Mouse (Mus musculus) left cerebral cortex, adult 18-20 months (tissue): Measurements from ENCODE around the gene Mxd3. TPM values are rescaled to one million over a fixed set of nuclear protein-coding genes. Genes with fewer than 3 reads are reported as not detected.
A peak's percentile ranks its signal among the peaks of the same experiment; 100 is the strongest.

ENCODE experiments used
- DNase-seq, 2 experiments: peaks; one replicate each; pipeline ENCODE4 v3.0.0; 2021 to 2022; ENCODE audit warnings: low spot score in 2 of 2, mixed read lengths in 1 of 2
- total RNA-seq, 2 experiments: library from RNA; stranded (reverse); gene quantifications; 2 replicates each; pipeline ENCODE4 v1.2.3; 2021

The Mxd3 gene
- total RNA-seq, 2 experiments from 2014 or later = 1.1 to 1.8 TPM

DNA sequence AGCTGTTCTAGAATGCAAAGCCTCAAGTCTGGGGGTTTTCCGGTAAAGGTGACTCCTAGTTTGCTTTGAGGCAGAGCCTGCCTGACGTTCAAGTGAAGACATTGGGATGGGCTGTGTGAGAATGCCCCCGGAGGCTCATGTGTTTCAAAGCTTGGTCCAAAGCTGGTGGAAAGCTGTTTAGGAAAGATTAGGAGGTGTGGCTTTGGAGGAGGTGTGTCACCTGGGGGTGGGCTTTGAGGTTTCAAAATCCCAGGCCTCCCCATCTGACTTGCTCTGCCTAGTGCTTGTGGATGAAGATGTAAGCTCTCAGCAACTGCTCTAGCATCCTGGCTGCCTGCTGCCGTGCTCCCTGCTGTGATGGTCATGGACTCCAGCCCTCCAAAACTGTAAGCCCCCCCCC lies 6.1 kb upstream of the Mxd3 start:
- no peak for DNase-seq

DNA sequence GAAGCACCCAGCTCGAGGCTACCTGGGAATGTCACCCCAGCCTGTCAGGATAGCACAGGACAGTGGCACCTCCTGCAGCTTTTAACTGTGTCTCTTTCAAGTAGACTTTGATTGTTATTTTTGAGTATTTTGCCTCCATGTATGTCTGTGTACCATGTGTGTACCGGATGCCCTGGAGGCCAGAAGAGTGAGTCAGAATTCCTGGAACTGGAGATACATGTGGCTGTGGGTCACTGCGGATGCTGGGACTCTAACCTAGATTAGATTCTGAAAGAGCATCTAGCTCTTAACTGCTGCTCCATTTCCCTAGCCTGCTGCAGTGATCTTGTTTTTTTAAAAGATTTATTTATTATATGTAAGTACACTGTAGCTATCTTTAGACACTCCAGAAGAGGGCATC lies 2.7 kb upstream of the Mxd3 start:
- DNase-seq = no peak

DNA sequence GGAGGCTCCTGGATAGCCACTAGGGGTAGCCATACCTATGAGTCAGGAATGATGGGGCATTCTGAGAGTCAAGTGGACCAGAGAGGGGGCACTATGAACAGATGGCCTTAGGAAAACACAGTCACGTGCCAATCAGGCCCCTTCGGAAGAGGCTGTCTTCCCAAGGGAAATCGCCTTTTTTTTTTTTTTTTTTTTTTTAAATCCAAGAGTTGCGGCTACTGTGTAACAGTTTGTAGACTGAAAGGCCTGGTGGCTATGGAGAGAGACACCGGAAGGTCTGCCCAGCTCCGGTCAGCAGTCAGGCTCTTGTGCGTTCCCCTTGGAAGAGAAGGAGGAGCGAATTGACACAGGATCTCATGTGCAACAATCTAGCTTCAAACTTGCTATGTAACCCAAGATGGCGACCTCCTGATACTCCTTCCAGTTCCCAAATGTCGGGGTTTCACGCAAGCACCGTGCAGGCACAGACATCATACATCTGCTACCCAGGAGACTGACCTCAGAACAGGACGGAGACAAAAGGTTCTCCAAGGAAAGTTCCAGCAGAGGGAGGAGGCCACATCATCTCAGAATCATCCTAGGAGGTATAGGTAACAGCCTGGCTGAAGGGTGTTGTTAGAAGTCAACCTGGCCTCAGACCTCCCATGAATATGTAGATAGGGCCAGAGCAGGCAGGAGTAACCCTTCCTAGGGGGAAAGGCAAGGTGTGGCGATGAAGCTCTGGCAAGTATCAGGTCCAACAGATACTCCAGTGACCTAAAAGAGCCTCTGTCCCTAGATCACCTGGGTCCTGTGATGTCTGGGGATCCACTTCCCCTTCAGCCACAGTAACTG lies 1.2 kb upstream of the Mxd3 start:
- DNase-seq = no peak

DNA sequence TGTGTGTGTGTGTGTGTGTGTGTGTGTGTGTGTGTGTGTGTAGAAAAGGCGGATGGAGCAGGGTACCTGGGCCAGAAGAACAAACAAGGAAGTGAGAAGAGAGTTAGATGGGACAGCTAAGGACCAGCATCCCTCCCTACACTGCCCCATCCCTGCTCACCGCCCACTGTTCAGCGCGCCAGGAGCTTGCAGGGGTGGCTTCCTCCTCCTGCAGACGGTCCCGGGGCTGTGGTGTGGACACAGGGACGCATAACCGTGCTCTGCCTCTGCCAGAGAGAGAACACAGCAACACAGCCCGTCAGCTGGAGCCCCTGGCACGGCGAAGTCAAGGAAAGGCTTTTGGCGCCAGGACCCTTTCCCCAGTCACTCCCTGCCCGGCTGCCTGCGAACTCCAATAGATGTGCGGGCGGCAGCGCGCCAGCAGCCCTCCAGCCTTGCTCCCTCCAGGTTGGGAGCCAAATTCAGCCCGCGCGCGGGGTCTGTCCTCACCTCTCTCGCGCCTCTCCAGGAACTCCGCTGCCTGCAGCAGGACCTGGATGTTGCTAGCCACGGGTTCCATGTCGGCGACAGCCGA lies 427 bp downstream of the Mxd3 start:
- no peak for DNase-seq

DNA sequence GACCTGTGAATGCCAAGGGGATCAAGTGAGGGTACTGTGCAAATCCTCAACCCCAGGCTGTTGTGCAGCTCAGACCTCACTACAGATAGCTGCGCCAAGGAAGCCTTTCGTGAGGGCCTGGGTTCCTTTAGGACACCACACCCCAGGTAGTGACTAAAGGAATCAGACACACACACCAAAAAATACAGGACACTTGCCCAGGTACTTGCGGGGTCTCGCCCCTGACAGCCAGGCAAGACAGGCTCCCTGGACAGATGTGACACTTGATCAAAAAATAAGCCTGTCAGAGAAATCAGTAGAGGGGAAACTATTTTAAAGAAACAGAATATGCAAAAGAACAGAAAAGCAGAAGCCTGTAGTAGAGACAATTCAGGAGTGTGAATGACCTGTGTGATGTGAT lies 982 bp downstream of the Mxd3 start:
- no peak for DNase-seq

DNA sequence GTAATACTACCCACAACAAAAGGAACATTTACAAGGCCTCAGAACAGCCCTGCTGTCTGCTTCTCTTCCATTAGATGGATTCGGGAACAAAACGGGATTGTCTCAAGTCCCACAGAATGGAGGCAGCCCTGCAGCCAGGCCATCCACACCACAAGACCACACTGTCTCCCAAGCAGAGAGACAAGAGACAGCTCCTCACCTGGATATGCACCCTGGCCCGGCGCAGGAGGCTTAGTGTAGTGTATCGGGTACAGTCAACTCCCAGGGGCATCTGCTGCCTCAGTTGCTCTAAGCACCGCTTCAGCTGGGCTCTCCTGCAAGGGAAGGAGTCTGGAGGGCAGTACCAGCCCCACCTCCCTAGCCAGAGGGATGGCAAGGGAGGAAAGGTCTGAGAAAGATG lies 1.5 kb downstream of the Mxd3 start:
- no peak for DNase-seq

DNA sequence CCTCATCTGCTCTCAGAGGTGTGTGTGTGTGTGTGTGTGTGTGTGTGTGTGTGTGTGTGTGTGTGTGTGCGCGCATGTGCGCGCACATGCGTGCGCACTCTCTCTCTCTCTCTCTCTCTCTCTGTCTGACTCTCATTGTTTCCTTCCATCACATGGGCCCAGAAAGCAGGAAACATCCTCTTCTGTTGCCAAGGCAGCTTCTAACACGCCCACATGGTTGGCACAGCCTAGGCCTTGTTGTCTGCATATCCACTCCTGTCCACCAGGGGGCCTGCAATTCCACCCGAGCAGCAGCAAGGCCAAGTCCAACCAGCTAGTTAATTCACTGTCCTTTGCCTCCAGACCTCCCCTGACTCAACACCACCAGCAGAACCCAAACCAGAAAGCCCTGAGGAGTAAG lies 2.0 kb downstream of the Mxd3 start:
- peak; percentile 92 to 94 for DNase-seq

DNA sequence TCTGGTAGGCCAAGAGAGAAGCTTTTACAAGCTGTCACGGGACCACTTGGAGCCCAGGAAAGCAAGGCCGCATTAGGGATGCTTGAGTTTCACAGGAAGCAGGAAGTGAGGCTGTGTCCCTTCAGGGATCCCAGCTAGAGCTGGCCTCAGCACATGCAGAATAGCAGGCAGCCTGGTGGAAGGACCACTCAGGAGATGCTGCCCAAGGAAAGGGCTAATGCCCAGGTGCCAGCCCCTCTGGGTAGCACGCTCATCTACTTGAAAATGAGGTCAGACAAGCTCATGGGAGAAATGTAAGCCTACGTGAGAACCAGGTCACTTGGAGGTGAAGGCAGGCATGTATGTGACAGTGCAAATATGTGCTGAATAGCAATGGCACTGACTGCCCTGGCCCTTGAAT lies 2.5 kb downstream of the Mxd3 start:
- DNase-seq = no peak

DNA sequence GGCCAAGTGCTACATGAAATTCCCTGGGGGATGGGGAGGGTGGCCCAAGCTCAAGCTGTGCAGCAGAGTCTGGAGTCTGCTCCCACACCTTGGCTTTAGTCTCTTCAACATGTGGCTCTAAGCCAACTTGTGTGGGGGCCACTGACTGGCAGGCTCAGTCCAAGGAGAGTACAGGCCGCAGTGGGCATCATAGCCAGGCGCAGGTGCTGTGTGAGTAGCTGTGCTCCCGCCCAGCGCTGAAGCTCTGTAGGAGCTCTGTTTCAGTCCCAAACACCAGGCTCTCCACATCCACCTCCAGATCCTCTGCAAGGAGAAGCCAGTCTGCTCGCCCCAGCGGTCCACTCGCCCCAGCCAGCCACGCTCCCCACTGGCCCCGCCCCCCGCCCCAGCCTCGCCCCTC lies 4.0 kb downstream of the Mxd3 start:
- DNase-seq = peak in 1 of 2 experiments; percentile 63

DNA sequence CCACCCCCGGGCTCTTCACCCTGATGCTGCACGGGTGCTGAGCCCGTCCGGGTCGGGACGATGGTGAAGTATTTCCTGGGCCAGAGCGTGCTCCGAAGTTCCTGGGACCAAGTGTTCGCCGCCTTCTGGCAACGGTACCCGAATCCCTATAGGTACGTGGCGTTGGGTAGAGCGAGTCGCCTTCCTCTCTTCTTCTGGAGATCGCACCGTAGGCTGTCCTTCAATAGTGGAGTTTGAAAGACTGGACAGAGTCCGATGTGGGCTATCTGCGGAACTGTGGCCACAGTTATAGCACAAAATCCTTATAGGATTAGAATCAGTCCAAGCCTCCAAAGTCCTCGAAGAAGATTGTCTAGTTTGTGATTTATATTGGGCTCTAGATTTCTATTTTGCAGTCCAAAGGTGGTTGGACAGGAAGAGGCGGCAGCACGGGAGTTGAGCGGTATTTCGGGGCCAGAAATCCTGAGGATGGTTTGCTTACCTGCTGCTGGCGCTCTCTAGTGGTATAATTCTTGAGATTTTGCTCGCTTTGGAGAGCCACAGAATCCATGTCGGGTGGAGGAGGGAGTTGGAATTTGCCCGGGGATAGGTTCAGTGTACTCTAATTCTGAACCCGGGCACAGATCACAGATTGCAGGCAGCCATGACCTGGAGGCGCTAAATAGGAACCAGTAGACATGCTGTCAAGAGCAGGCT lies 7.3 kb downstream of the Mxd3 start:
- DNase-seq = peak; percentile 28 to 45

DNA sequence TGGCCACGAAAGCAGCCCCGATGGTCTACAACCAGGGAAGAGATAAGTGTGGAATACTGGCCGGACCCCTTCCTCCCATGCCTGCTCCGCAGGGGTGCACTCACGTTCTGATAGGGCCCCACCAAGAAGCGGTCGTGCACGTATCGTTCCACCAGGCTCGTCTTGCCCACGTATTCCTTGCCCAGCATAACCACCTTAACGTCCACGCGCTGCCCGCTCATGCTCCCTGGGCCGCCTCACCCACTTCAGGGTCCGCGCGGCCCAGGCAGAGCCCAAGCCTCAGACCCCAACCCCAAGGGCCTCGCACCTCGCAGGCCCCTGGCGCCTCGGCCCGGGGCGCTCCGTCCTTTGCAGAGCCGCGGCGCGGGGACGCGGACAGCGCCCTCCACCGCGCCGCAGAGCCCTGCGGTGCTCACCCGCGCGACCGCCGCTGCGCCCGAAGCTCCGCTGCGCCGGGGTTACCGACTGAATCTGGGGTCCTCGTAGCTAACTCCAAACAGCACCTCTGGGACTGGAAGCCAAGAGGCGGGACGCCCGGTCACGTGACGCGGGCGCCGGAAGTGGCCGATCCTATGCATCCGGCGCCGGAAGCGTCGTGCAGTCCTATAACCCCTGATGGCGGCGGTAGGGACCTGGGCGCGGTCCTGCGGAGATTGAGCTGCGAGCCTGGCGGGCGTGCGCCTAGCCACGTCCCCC lies 8.0 kb downstream of the Mxd3 start, which contains the start of gene Rab24:
Gene Rab24 (minus strand): TSS at position 513 of the 696 bp plus-strand sequence.
- DNase-seq = peak; percentile 80 to 91

DNA sequence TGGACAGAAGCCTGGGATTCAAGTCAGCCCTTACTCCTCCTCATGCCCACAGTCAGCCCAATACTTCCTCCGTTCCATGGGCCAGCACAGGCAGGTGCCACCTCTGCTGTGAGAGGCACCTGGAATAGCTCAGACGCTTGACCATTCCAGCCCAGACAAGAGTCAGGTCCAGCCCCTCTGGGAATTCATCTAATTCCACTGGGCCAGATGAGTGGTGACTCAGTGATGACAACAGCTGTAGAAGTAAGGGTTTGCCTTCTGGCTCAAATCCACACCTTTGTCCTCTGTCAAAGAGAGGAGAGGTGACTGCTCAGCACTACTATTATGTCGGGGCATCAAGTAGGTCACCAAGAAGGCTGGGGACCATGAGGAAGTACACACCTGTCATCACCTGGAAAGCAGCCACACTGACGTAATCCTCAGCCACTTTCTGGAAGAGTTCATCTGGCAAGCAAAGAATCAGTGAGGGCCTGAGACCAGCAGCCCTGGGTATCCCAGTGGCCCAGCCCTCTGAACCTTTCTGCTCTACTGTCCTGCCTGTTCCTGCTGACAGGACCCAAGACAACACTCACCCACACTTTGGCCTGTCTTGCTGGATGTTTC lies 9.6 kb downstream of the Mxd3 start, which contains the start of gene Prelid1:
Gene Prelid1 (plus strand): TSS at position 570 of the 603 bp plus-strand sequence.
- DNase-seq = no peak

DNA sequence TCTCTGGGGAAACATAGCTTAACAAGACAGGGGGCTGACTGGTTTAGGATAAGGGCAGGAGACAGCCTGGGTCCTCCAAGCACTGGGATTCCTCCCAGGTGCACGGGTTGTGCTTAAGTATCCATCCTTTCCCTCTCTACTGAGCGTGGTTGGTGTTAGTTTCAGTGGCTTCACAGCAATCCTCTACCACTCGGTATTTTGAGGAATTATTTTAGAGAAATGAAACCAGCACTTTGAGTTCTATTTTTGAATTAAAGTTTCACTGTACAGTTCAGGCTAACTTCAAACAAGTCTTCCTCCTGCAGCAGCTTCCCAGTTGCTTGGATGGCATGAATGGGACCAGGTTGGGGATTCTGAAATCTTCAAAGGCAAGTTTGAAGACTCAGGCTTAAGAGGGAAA lies 11.3 kb downstream of the Mxd3 start:
- DNase-seq = no peak

DNA sequence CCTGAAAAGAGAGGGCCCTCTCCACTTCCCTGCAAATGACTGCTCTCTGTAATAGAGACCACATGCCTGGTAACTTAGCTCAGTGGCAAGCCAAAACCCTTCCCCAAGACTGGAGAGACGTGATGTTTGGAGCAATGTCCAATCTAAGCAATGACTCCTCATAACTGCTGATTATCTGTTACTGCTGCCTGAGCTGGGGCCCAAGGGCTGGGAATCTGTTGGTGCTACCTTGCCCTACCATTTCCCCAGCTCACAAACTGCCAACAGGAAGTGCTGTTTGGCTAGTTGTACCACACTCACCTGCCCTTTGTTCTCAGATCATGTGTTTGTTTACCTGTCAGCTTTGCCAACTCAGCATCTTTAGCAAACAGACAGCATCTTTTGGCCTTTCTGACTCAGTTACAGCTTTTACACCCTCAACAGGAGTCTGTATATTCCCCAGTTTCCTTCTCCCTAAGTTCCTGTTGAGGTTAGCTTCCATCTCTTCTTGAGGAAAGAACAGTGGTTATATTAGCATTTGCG lies 14.7 kb downstream of the Mxd3 start:
- DNase-seq = no peak

DNA sequence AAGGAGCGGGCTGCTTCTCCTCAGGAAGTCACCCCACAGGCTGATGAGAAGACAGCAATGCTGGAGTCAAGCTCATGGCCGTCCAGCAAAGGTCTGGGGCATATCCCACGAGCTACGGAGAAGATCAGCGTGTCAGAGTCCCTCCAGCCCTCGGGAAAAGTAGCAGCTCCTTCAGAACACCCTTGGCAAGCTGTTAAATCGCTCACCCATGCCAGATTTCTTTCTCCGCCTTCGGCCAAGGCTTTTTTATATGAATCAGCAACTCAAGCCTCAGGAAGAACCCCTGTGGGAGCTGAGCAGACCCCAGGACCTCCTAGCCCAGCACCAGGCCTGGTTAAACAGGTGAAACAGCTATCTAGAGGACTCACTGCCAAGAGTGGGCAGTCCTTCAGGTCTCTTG lies 16.6 kb downstream of the Mxd3 start:
- no peak for DNase-seq

DNA sequence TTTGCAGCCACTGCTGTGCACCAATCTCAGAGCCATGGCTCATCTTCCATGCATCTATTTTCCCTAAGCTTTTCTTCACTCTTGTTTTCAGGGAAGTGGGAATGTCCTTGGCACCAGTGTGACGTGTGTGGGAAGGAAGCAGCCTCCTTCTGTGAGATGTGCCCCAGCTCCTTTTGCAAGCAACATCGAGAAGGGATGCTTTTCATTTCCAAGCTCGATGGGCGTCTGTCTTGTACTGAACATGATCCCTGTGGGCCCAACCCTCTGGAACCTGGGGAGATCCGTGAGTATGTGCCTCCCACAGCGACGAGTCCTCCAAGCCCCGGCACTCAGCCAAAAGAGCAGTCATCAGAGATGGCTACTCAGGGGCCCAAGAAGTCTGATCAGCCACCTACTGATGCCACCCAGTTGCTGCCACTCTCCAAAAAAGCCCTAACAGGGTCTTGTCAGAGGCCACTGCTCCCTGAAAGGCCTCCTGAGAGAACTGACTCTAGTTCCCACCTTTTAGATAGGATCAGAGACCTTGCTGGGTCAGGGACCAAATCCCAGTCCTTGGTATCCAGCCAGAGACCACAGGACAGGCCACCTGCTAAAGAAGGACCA lies 17.5 kb downstream of the Mxd3 start:
- peak; percentile 53 to 75 for DNase-seq

DNA sequence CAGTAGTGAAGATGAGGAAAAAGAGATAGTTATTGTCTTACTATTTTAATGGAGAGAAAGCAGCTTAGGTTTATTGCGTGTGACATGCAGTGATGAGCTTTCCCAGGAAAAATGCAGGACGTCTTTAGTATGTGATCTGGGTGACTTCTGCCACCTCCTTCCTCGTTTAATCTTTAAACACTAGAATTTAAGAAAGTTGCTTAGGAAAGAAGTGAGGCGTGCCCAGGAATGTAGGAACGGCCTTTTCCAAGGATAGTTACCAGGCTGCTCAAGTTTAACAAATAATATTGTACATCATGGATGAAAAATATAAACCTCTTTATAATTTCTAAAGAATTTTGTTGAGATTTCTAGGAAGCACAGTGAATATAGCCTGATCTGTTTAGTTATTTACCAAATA lies 28.7 kb downstream of the Mxd3 start:
- DNase-seq = no peak

DNA sequence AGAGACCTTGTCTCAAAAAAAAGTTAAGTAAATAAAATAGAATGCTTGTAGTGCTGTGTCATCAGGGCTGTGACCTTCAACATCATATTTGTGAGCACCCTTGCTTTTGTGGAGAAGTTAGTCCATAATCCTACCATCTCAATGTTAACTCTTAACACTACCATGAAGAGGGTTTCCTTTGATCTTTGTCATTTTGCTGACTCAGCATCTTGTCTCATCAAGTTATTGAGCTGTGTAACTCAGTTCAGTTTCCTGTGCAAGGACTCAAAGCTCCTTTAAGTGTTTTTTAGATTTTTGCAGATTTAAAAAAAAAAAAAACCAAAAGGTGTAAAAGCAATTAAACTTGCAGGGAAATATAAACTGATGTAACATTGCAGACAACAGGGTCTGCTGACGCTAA lies 32.9 kb downstream of the Mxd3 start:
- DNase-seq = no peak

DNA sequence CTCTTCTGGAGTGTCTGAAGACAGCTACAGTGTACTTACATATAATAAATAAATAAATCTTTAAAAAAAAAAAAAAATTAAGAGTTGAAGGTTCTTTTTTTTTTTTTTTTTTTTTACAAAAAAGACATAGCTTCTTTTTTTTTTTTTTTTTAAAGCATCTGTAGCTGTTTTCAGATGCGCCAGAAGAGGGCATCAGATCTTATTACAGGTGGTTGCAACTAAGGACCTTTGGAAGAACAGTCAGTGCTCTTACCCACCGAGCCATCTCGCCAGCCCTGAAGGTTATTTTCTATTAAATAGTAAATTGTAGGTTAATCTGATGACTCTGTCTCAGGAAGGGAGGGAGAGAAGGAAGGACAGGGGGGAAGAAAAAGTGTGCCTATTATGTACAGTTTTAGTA lies 40.8 kb downstream of the Mxd3 start:
- no peak for DNase-seq

DNA sequence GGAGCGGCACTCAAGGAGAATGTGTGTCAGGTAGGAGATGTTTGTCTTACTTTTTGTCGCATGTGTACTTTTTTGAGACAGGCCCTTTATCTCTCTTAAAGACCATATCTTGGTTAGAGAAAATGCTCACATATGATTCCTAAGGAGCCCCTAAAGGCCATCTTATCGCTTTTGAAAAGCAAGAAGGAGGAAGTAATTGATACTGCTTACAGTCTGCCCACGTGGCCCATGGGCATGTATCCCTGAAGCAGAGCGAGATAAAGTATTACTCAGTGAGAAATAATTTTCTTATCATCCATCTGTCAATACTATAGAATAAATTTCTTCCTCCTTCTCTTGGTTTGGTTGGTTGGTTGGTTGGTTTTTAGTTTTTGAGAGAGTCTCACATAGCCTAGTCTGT lies 52.0 kb downstream of the Mxd3 start:
- no peak for DNase-seq

DNA sequence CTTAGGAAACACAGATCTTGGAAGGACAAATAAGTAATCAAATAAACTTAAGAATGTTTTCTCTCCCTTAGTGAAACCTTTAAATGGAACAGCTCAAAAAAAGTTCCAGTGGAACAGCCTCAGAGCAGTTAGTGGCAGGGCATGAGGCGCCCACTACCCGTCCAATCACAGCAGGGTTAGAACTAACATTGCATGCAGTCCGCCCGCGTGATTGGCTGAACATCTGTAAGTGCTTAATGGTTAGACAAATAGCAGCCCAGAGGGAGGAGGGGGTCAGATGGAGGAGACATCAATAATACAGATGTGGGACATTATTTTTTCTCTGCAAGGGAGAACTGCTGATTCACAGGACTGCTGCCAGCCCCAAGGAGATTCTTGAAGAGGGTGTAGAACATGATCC lies 52.4 kb downstream of the Mxd3 start:
- DNase-seq = no peak
